Mouse (Mus musculus) layer of hippocampus, adult 18-20 months (tissue): ENCODE results near the gene Whrn. TPM values are rescaled to one million over a fixed set of nuclear protein-coding genes. Genes with fewer than 3 reads are reported as not detected.

Source experiments
- DNase-seq, 2 experiments: peaks; one replicate each; pipeline ENCODE4 v3.0.0; 2022; ENCODE audit warnings: low spot score in 2 of 2
- total RNA-seq, 2 experiments: library from RNA; stranded (reverse); gene quantifications; 2 replicates each; pipeline ENCODE4 v1.2.3; 2021

Whrn gene
- total RNA-seq, 2 experiments from 2014 or later = 18.0 to 21.8 TPM

- no peak for DNase-seq
Observed at GRCm38 (mm10) chr4:63409317-63409907, 86.4 kb downstream of the Whrn start.

- DNase-seq = peak in 1 of 2 experiments; percentile 52
Observed at GRCm38 (mm10) chr4:63408649-63409048, 87.1 kb downstream of the Whrn start.

- no peak for DNase-seq
Observed at GRCm38 (mm10) chr4:63408247-63408646, 87.5 kb downstream of the Whrn start.

GRCm38 (mm10) chr4:63405683-63406082 lies 90.1 kb downstream of the Whrn start:
- no peak for DNase-seq

GRCm38 (mm10) chr4:63405051-63405450 lies 90.7 kb downstream of the Whrn start:
- DNase-seq = no peak

GRCm38 (mm10) chr4:63404205-63404604 lies 91.6 kb downstream of the Whrn start:
- DNase-seq = no peak

GRCm38 (mm10) chr4:63403040-63403959 lies 92.5 kb downstream of the Whrn start, which contains the start of gene Akna:
TSS of gene Akna (minus strand) at chr4:63403354.
- DNase-seq = peak; percentile 28 to 54

- DNase-seq = no peak
Observed at GRCm38 (mm10) chr4:63402558-63402957, 93.2 kb downstream of the Whrn start.

GRCm38 (mm10) chr4:63402056-63402455 lies 93.7 kb downstream of the Whrn start:
- DNase-seq = no peak

GRCm38 (mm10) chr4:63401620-63402019 lies 94.2 kb downstream of the Whrn start:
- DNase-seq = no peak

- DNase-seq = no peak
Observed at GRCm38 (mm10) chr4:63400541-63401306, 95.1 kb downstream of the Whrn start.

GRCm38 (mm10) chr4:63399691-63400270 lies 96.0 kb downstream of the Whrn start:
- DNase-seq = no peak

GRCm38 (mm10) chr4:63398854-63399609 lies 96.8 kb downstream of the Whrn start:
- no peak for DNase-seq

- DNase-seq = no peak
Observed at GRCm38 (mm10) chr4:63397981-63398537, 97.7 kb downstream of the Whrn start.

- no peak for DNase-seq
Observed at GRCm38 (mm10) chr4:63391322-63391721, 104.5 kb downstream of the Whrn start.

GRCm38 (mm10) chr4:63389887-63390528 lies 105.8 kb downstream of the Whrn start:
- DNase-seq = no peak

- no peak for DNase-seq
Observed at GRCm38 (mm10) chr4:63389121-63389886, 106.5 kb downstream of the Whrn start.

- no peak for DNase-seq
Observed at GRCm38 (mm10) chr4:63388029-63388428, 107.8 kb downstream of the Whrn start.

GRCm38 (mm10) chr4:63385784-63386183 lies 110.0 kb downstream of the Whrn start:
- DNase-seq = no peak
